19 mouse cellular contexts compared by ENCODE assay signal in the genomic region with DNA sequence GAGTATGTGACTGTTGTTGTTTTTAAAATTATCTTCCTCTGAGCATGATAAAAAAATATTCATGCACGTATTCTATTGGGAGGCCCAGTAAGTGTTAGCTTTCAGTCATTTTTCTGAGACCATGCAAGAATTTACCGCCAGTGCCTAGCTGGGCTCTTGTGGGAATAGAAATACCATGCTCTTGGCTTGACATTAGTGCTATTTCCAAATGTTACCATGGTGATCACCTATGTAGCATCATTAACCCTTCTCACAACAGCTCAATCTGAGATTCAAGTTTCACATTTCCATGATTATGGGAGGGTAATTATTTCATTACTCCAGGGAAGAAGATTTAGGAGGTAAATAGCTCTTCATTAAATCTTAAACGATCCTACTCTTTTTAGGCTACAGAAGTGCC.
DNase-seq lines count a peak whose midpoint lies in the region; ATAC-seq and TF ChIP-seq lines count a peak whose summit lies in the region.
"Had no signal": no experiment of that assay in that cellular context is flagged by ENCODE, and none has a peak within 500 bp of the region (broad histone marks: within the 10 kb centered on the region; RNA-seq: fewer than 3 reads in every experiment).

No protein-coding gene starts in this region.

- DNase-seq in forebrain, embryonic 14.5 days (ENCODE audit: low spot score), result peak; percentile 11
- no peak for DNase-seq in forebrain, postnatal 0 days
- DNase-seq in midbrain, embryonic 11.5 days (ENCODE audit: low spot score, missing footprints), result no peak
- no peak for DNase-seq in midbrain, embryonic 10.5 days (ENCODE audit: low spot score)
- no peak for DNase-seq in neural tube, embryonic 10.5 days (ENCODE audit: extremely low spot score, low spot score)
- DNase-seq: adrenal gland, adult 2 months; adrenal gland, postnatal 36 days; cerebellum, adult 11 months; cerebellum, adult 8-10 months; cerebellum, postnatal 14 days; embryo, embryonic 11 days; gastrocnemius, adult 2 months; gastrocnemius, postnatal 25 days had no signal

- H3K9ac ChIP-seq in forebrain, embryonic 14.5 days (ENCODE audit: low read length), result no peak overlapping the region
- H3K9ac ChIP-seq in forebrain, postnatal 0 days, result no peak overlapping the region
- H3K9ac ChIP-seq in midbrain, embryonic 11.5 days (ENCODE audit: low read length), result no peak overlapping the region
- H3K9ac ChIP-seq in neural tube, embryonic 12.5 days, result no peak overlapping the region
- H3K9ac ChIP-seq: embryonic facial prominence, embryonic 12.5 days; heart, embryonic 12.5 days; hindbrain, embryonic 12.5 days had no signal

- no peaks in the 10 kb centered on the region for H3K4me1 ChIP-seq in forebrain, embryonic 14.5 days (ENCODE audit: control insufficient read depth, insufficient read depth, low read length)
- H3K4me1 ChIP-seq in forebrain, postnatal 0 days (ENCODE audit: insufficient read depth), result no peaks in the 10 kb centered on the region
- no peaks in the 10 kb centered on the region for H3K4me1 ChIP-seq in midbrain, embryonic 11.5 days (ENCODE audit: control insufficient read depth, insufficient read depth, low read length)
- H3K4me1 ChIP-seq in midbrain, embryonic 10.5 days, result no peaks in the 10 kb centered on the region
- H3K4me1 ChIP-seq in neural tube, embryonic 12.5 days, result no peaks in the 10 kb centered on the region
- H3K4me1 ChIP-seq: embryonic facial prominence, embryonic 12.5 days; heart, embryonic 12.5 days; hindbrain, embryonic 12.5 days had no signal

- H3K27ac ChIP-seq in forebrain, embryonic 14.5 days (ENCODE audit: low read depth, low read length), result no peak overlapping the region
- H3K27ac ChIP-seq in forebrain, postnatal 0 days (ENCODE audit: low read depth, low read length), result no peak overlapping the region
- H3K27ac ChIP-seq in midbrain, embryonic 11.5 days (ENCODE audit: low read depth, low read length), result no peak overlapping the region
- no peak overlapping the region for H3K27ac ChIP-seq in midbrain, embryonic 10.5 days (replicated peaks)
- no peak overlapping the region for H3K27ac ChIP-seq in neural tube, embryonic 12.5 days
- H3K27ac ChIP-seq: embryonic facial prominence, embryonic 12.5 days; gastrocnemius, adult 2 months; hindbrain, embryonic 12.5 days had no signal

- H3K4me2 ChIP-seq in forebrain, embryonic 14.5 days (ENCODE audit: low read length), result no peak overlapping the region
- no peak overlapping the region for H3K4me2 ChIP-seq in forebrain, postnatal 0 days (ENCODE audit: low read depth)
- no peak overlapping the region for H3K4me2 ChIP-seq in midbrain, embryonic 11.5 days
- no peak overlapping the region for H3K4me2 ChIP-seq in neural tube, embryonic 12.5 days (replicated peaks)
- H3K4me2 ChIP-seq: embryonic facial prominence, embryonic 12.5 days; heart, embryonic 12.5 days; hindbrain, embryonic 12.5 days had no signal

- no peak for ATAC-seq in forebrain, embryonic 14.5 days
- no peak for ATAC-seq in forebrain, postnatal 0 days
- ATAC-seq in midbrain, embryonic 11.5 days (ENCODE audit: low FRiP score), result peak; percentile 46; the same call in 1 of the 2 replicates
- ATAC-seq in neural tube, embryonic 12.5 days (ENCODE audit: low FRiP score, low read depth), result peak; percentile 59; the same call in 1 of the 2 replicates
- ATAC-seq: inflammation-experienced regulatory T-cells, adult 6 months; intestine, postnatal 0 days had no signal

- no peaks in the 10 kb centered on the region for H3K27me3 ChIP-seq in forebrain, embryonic 14.5 days (replicated peaks; ENCODE audit: control insufficient read depth, insufficient read depth, low read length)
- no peaks in the 10 kb centered on the region for H3K27me3 ChIP-seq in forebrain, postnatal 0 days (ENCODE audit: insufficient read depth, low read length)
- H3K27me3 ChIP-seq in midbrain, embryonic 11.5 days (ENCODE audit: control insufficient read depth, insufficient read depth, low read length), result no peaks in the 10 kb centered on the region
- H3K27me3 ChIP-seq in midbrain, embryonic 10.5 days (ENCODE audit: low read depth, poor library complexity, severe bottlenecking), result no peaks in the 10 kb centered on the region
- H3K27me3 ChIP-seq in neural tube, embryonic 12.5 days (replicated peaks), result no peaks in the 10 kb centered on the region
- H3K27me3 ChIP-seq: embryonic facial prominence, embryonic 12.5 days; heart, embryonic 12.5 days; hindbrain, embryonic 12.5 days had no signal

- WGBS in forebrain, embryonic 14.5 days, result 55% methylated on average over 3 of the region's 3 CpGs
- WGBS in forebrain, postnatal 0 days, result 46% methylated on average over 3 of the region's 3 CpGs
- WGBS in midbrain, embryonic 11.5 days, result 79% methylated on average over 3 of the region's 3 CpGs
- WGBS in midbrain, embryonic 10.5 days, result 85% methylated on average over 3 of the region's 3 CpGs
- WGBS in neural tube, embryonic 12.5 days, result 71% methylated on average over 3 of the region's 3 CpGs

- no peaks in the 10 kb centered on the region for H3K36me3 ChIP-seq in forebrain, embryonic 14.5 days (ENCODE audit: control insufficient read depth, insufficient read depth, low read length)
- no peaks in the 10 kb centered on the region for H3K36me3 ChIP-seq in forebrain, postnatal 0 days (ENCODE audit: insufficient read depth)
- no peaks in the 10 kb centered on the region for H3K36me3 ChIP-seq in midbrain, embryonic 11.5 days (ENCODE audit: control insufficient read depth, insufficient read depth, low read length)
- H3K36me3 ChIP-seq in midbrain, embryonic 10.5 days, result no peaks in the 10 kb centered on the region
- no peaks in the 10 kb centered on the region for H3K36me3 ChIP-seq in neural tube, embryonic 12.5 days
- H3K36me3 ChIP-seq: embryonic facial prominence, embryonic 12.5 days; heart, embryonic 12.5 days; hindbrain, embryonic 12.5 days had no signal

- H3K9me3 ChIP-seq in forebrain, embryonic 14.5 days (replicated peaks; ENCODE audit: control insufficient read depth, low read length), result no peaks in the 10 kb centered on the region
- H3K9me3 ChIP-seq in forebrain, postnatal 0 days (ENCODE audit: low read length), result no peaks in the 10 kb centered on the region
- no peaks in the 10 kb centered on the region for H3K9me3 ChIP-seq in midbrain, embryonic 11.5 days (ENCODE audit: control insufficient read depth, low read length)
- no peaks in the 10 kb centered on the region for H3K9me3 ChIP-seq in midbrain, embryonic 10.5 days (replicated peaks)
- no peaks in the 10 kb centered on the region for H3K9me3 ChIP-seq in neural tube, embryonic 12.5 days
- H3K9me3 ChIP-seq: embryonic facial prominence, embryonic 12.5 days; heart, embryonic 12.5 days; hindbrain, embryonic 12.5 days had no signal

- TF ChIP-seq CTCF in forebrain, postnatal 0 days (IDR thresholded peaks at IDR 0.05; ENCODE audit: low read depth), result no peak

- H3K4me3 ChIP-seq in forebrain, embryonic 14.5 days (ENCODE audit: low read depth, low read length), result no peak overlapping the region
- H3K4me3 ChIP-seq in forebrain, postnatal 0 days (ENCODE audit: low read depth, low read length), result no peak overlapping the region
- H3K4me3 ChIP-seq in midbrain, embryonic 11.5 days (ENCODE audit: low read depth, low read length), result no peak overlapping the region
- no peak overlapping the region for H3K4me3 ChIP-seq in midbrain, embryonic 10.5 days
- H3K4me3 ChIP-seq in neural tube, embryonic 12.5 days, result no peak overlapping the region
- H3K4me3 ChIP-seq: embryonic facial prominence, embryonic 12.5 days; gastrocnemius, adult 2 months; heart, embryonic 12.5 days; hindbrain, embryonic 12.5 days had no signal

Comparison
In these comparisons a context has a peak if more than half of its experiments do, and no peak if none do; other contexts are left out.
1. ATAC-seq: peak in midbrain, embryonic 11.5 days (single experiment) and neural tube, embryonic 12.5 days (single experiment); none in forebrain, embryonic 14.5 days (single experiment) and forebrain, postnatal 0 days (single experiment).